11 mouse cellular contexts compared by ENCODE assay signal in genomic region chr1:135852044-135852756, GRCm38 (mm10). TPM values are rescaled to one million over a fixed set of nuclear protein-coding genes. Genes with fewer than 3 reads are reported as not detected.
A peak's percentile ranks its signal among the peaks of the same experiment; 100 is the strongest.
DNase-seq lines count a peak whose midpoint lies in the region; ATAC-seq and TF ChIP-seq lines count a peak whose summit lies in the region.
"Had no signal": no experiment of that assay in that cellular context is flagged by ENCODE, and none has a peak within 500 bp of the region (broad histone marks: within the 10 kb centered on the region; RNA-seq: fewer than 3 reads in every experiment).

No protein-coding gene starts in this region.

- H3K4me3 ChIP-seq in lung, embryonic 14.5 days (ENCODE audit: low read depth, low read length), result no peak overlapping the region
- no peak overlapping the region for H3K4me3 ChIP-seq in hindbrain, embryonic 15.5 days
- no peak overlapping the region for H3K4me3 ChIP-seq in stomach, embryonic 15.5 days (replicated peaks)
- no peak overlapping the region for H3K4me3 ChIP-seq in thymus, adult 2 months (ENCODE audit: control insufficient read depth, insufficient read depth, low read length)
- H3K4me3 ChIP-seq: limb, embryonic 12.5 days had no signal

- no peak overlapping the region for H3K9ac ChIP-seq in lung, embryonic 14.5 days
- H3K9ac ChIP-seq in hindbrain, embryonic 15.5 days, result no peak overlapping the region
- no peak overlapping the region for H3K9ac ChIP-seq in stomach, embryonic 15.5 days
- H3K9ac ChIP-seq: limb, embryonic 12.5 days had no signal

- TF ChIP-seq POLR2A in thymus, adult 2 months (IDR thresholded peaks at IDR 0.05; ENCODE audit: control insufficient read depth, extremely low read depth, insufficient read depth, low read length, poor library complexity), result no peak

- no peaks in the 10 kb centered on the region for H3K27me3 ChIP-seq in lung, embryonic 14.5 days (ENCODE audit: insufficient read depth, low read length)
- H3K27me3 ChIP-seq in hindbrain, embryonic 15.5 days, result no peaks in the 10 kb centered on the region
- 0 out of 2 replicates have a peak, but pooled peaks cover 3% of the 10 kb centered on the region for H3K27me3 ChIP-seq in stomach, embryonic 15.5 days (replicated peaks)
- H3K27me3 ChIP-seq in thymus, adult 2 months (ENCODE audit: control insufficient read depth, insufficient read depth, low read length), result no peaks in the 10 kb centered on the region
- H3K27me3 ChIP-seq: limb, embryonic 12.5 days; Patski had no signal

- H3K9me3 ChIP-seq in lung, embryonic 14.5 days (ENCODE audit: low read depth, low read length), result no peaks in the 10 kb centered on the region
- no peaks in the 10 kb centered on the region for H3K9me3 ChIP-seq in hindbrain, embryonic 15.5 days
- H3K9me3 ChIP-seq in stomach, embryonic 15.5 days, result no peaks in the 10 kb centered on the region
- H3K9me3 ChIP-seq: limb, embryonic 12.5 days had no signal

- DNase-seq in lung, embryonic 14.5 days, result peak; percentile 20
- no peak for DNase-seq in lung, postnatal 25 days (ENCODE audit: low spot score)
- DNase-seq in fibroblast of lung, adult 2 months (ENCODE audit: low read depth), result peak; percentile 92
- no peak for DNase-seq in B cell, adult 2 months
- no peak for DNase-seq in thymus, adult 2 months
- no peak for DNase-seq in kidney, adult 9 months
- DNase-seq: cerebellum, postnatal 14 days had no signal

- no peak overlapping the region for H3K27ac ChIP-seq in lung, embryonic 14.5 days (ENCODE audit: low read depth)
- no peak overlapping the region for H3K27ac ChIP-seq in hindbrain, embryonic 15.5 days (replicated peaks)
- H3K27ac ChIP-seq in stomach, embryonic 15.5 days, result peak overlapping the region; percentile 61; the same call in 1 of the 2 replicates
- H3K27ac ChIP-seq in thymus, adult 2 months (ENCODE audit: control insufficient read depth, insufficient read depth, low read length), result no peak overlapping the region
- H3K27ac ChIP-seq: limb, embryonic 12.5 days had no signal

- TF ChIP-seq CTCF in lung, embryonic 14.5 days (IDR thresholded peaks at IDR 0.05; ENCODE audit: low read depth), result no peak
- TF ChIP-seq CTCF in thymus, adult 2 months (IDR thresholded peaks at IDR 0.05; ENCODE audit: borderline replicate concordance, control insufficient read depth, extremely low read depth, insufficient read depth, low read length, poor library complexity), result no peak

- ATAC-seq in lung, embryonic 14.5 days (ENCODE audit: insufficient read depth), result no peak
- ATAC-seq in hindbrain, embryonic 15.5 days (ENCODE audit: low FRiP score, low read depth), result peak; percentile 20; the same call in 1 of the 2 replicates
- peak; percentile 45 for ATAC-seq in stomach, embryonic 15.5 days (ENCODE audit: insufficient read depth, low FRiP score, low read depth)
- ATAC-seq: Patski had no signal

- H3K4me1 ChIP-seq in lung, embryonic 14.5 days (ENCODE audit: insufficient read depth), result no peaks in the 10 kb centered on the region
- H3K4me1 ChIP-seq in hindbrain, embryonic 15.5 days (replicated peaks), result peaks cover 15% of the 10 kb centered on the region
- peaks cover 10% of the 10 kb centered on the region; the same call in 1 of the 2 replicates for H3K4me1 ChIP-seq in stomach, embryonic 15.5 days
- H3K4me1 ChIP-seq in thymus, adult 2 months (replicated peaks; ENCODE audit: control insufficient read depth, insufficient read depth, low read length), result no peaks in the 10 kb centered on the region

- H3K4me2 ChIP-seq in lung, embryonic 14.5 days, result no peak overlapping the region
- no peak overlapping the region for H3K4me2 ChIP-seq in hindbrain, embryonic 15.5 days
- H3K4me2 ChIP-seq in stomach, embryonic 15.5 days, result no peak overlapping the region
- H3K4me2 ChIP-seq: limb, embryonic 12.5 days had no signal

- H3K36me3 ChIP-seq in lung, embryonic 14.5 days (ENCODE audit: insufficient read depth), result no peaks in the 10 kb centered on the region
- no peaks in the 10 kb centered on the region for H3K36me3 ChIP-seq in hindbrain, embryonic 15.5 days
- H3K36me3 ChIP-seq in stomach, embryonic 15.5 days, result no peaks in the 10 kb centered on the region
- H3K36me3 ChIP-seq in thymus, adult 2 months (ENCODE audit: control insufficient read depth, insufficient read depth, low read length), result no peaks in the 10 kb centered on the region
- H3K36me3 ChIP-seq: limb, embryonic 12.5 days had no signal

- 57% methylated on average over 13 of the region's 13 CpGs for WGBS in lung, embryonic 14.5 days
- 34% methylated on average over 13 of the region's 13 CpGs for WGBS in hindbrain, embryonic 15.5 days
- 51% methylated on average over 13 of the region's 13 CpGs for WGBS in stomach, embryonic 15.5 days
- 86% methylated on average over 13 of the region's 13 CpGs for WGBS in thymus, adult 2 months

RNA-seq across cellular contexts. Expression of gene Tnnt2, which starts 16.0 kb away (rescaled TPM):
- 6.0 and 57.2 TPM in 2 replicates for polyA plus RNA-seq in lung, embryonic 14.5 days (2014; fragmentation: Nextera tagmentation; extraction: Ambion mirVana)
- polyA plus RNA-seq in hindbrain, embryonic 15.5 days (2015; fragmentation: Nextera tagmentation; extraction: Ambion mirVana), result 0.58 and 0.93 TPM in 2 replicates
- 18.7 and 25.8 TPM in 2 replicates for polyA plus RNA-seq in stomach, embryonic 15.5 days (2015; fragmentation: Nextera tagmentation; extraction: Ambion mirVana)
- polyA plus RNA-seq in thymus, adult 2 months (2012; rRNA removed), result 6.7 and 90.4 TPM in 2 replicates

RNA-seq across cellular contexts. Expression of gene Lad1, which starts 33.8 kb away (rescaled TPM):
- 14.4 and 14.5 TPM in 2 replicates for polyA plus RNA-seq in lung, embryonic 14.5 days (2014; fragmentation: Nextera tagmentation; extraction: Ambion mirVana)
- polyA plus RNA-seq in hindbrain, embryonic 15.5 days (2015; fragmentation: Nextera tagmentation; extraction: Ambion mirVana), result 0.78 and 0.80 TPM in 2 replicates
- polyA plus RNA-seq in stomach, embryonic 15.5 days (2015; fragmentation: Nextera tagmentation; extraction: Ambion mirVana), result 95.0 and 97.1 TPM in 2 replicates
- polyA plus RNA-seq in thymus, adult 2 months (2012; rRNA removed), result 36.0 and 38.7 TPM in 2 replicates

Comparison
In these comparisons a context has a peak if more than half of its experiments do, and no peak if none do; other contexts are left out.
1. DNase-seq: peak in lung, embryonic 14.5 days (single experiment) and fibroblast of lung, adult 2 months (single experiment); none in lung, postnatal 25 days (single experiment), B cell, adult 2 months (0 of 2), thymus, adult 2 months (single experiment) and kidney, adult 9 months (single experiment).